Mouse (Mus musculus) kidney, embryonic 16.5 days (tissue): Measurements from ENCODE around the gene 1700017B05Rik. TPM values are rescaled to one million over a fixed set of nuclear protein-coding genes. Genes with fewer than 3 reads are reported as not detected.

Experiments used
- ATAC-seq: fragments of 200-750 bp; cut with Nextera tagmentation; 2 replicates; pipeline ENCODE4 v1.8.0; 2017; ENCODE audit warnings: moderate TSS enrichment; ENCODE audit not compliant: low FRiP score, low TSS enrichment
- H3K27ac ChIP-seq: fragments of 300-500 bp; sonication (generic); 2 replicates; pipeline ENCODE4 v1.5.1; 2014; ENCODE audit warnings: low read length
- H3K27me3 ChIP-seq: fragments of 300-500 bp; sonication (generic); 2 replicates; pipeline ENCODE4 v1.6.1; 2014; ENCODE audit warnings: low read length, control low read depth, mixed read lengths; ENCODE audit not compliant: insufficient read depth
- H3K36me3 ChIP-seq: fragments of 300-500 bp; sonication (generic); 2 replicates; pipeline ENCODE4 v1.6.1; 2014; ENCODE audit warnings: low read length, control low read depth, mixed read lengths; ENCODE audit not compliant: insufficient read depth
- H3K4me1 ChIP-seq: fragments of 300-500 bp; sonication (generic); 2 replicates; pipeline ENCODE4 v1.6.1; 2014; ENCODE audit warnings: low read length, control low read depth, mixed read lengths; ENCODE audit not compliant: insufficient read depth
- H3K4me2 ChIP-seq: fragments of 300-500 bp; sonication (generic); replicated peaks from 2 replicates; pipeline ENCODE4 v1.6.1; 2014; ENCODE audit warnings: low read depth, low read length
- H3K4me3 ChIP-seq: fragments of 300-500 bp; sonication (generic); 2 replicates; pipeline ENCODE4 v1.5.1; 2014; ENCODE audit warnings: mild to moderate bottlenecking, low read length
- H3K9ac ChIP-seq: fragments of 300-500 bp; sonication (generic); replicated peaks from 2 replicates; pipeline ENCODE4 v1.6.1; 2014; ENCODE audit warnings: low read length
- H3K9me3 ChIP-seq: fragments of 300-500 bp; sonication (generic); 2 replicates; pipeline ENCODE4 v1.6.1; 2016; ENCODE audit warnings: low read length, control low read depth
- WGBS: fragments of 180-500 bp; shearing (Covaris S2); extraction: QIAGEN DNeasy Blood & Tissue Kit; methylation state at CpG from one replicate; pipeline ENCODE4 v1.1.7; 2014; 5-methylcytosine and 5-hydroxymethylcytosine counted together
- polyA plus RNA-seq: library from polyadenylated mRNA; unstranded; fragments of >200 nt; fragmentation: Nextera tagmentation; extraction: Ambion mirVana; gene quantifications from 2 replicates; pipeline ENCODE4 v1.2.1, GENCODE M21; 2015

Gene 1700017B05Rik
- polyA plus RNA-seq, 1 experiment from 2014 or later = 23.0 TPM

DNA sequence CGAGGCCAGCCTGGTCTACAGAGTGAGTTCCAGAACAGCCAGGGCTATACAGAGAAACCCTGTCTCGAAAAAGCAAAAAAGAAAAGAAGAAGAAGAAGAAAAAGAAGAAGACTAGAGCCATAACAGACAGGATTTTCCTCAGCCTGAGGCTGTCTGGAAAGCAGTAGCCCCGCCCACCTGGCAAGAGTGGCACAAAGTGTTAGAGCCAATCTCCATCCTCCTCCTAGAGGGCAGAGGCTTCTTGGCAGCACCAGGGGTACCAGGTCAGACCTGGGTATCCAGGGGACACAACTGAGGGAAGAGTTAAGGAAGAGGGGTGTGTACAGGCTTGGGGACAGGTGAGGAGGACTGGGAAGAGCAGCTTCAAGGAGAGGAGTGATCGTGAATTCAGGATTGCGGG is 24.7 kb downstream of the 1700017B05Rik start:
- Histone ChIP-seq H3K27ac (no peak overlapping the region), H3K9ac (no peak overlapping the region), H3K9me3 (no peaks in the 10 kb centered on the region), H3K4me2 (no peak overlapping the region), H3K36me3 (no peaks in the 10 kb centered on the region), H3K27me3 (no peaks in the 10 kb centered on the region), H3K4me1 (no peaks in the 10 kb centered on the region), H3K4me3 (no peak overlapping the region)
- 86% methylated on average over 5 of the region's 5 CpGs for WGBS
- no peak for ATAC-seq

- H3K36me3 ChIP-seq = no peaks in the 10 kb centered on the region
- H3K27ac ChIP-seq = no peak within 1 kb of the TSS
- no peak within 1 kb of the TSS for H3K9ac ChIP-seq
- no peaks in the 10 kb centered on the region for H3K9me3 ChIP-seq
- 88% methylated on average over 2 of the region's 2 CpGs for WGBS
- no peak within 1 kb of the TSS for H3K4me3 ChIP-seq
- H3K4me2 ChIP-seq = no peak within 1 kb of the TSS
- H3K4me1 ChIP-seq = no peaks in the 10 kb centered on the region
- H3K27me3 ChIP-seq = no peaks in the 10 kb centered on the region
- ATAC-seq = no peak
Measured at GRCm38 (mm10) chr9:57236256-57236655, 26.2 kb downstream of the 1700017B05Rik start, which contains the start of gene Trcg1. TSS of gene Trcg1 (plus strand) at chr9:57236556.

- Histone ChIP-seq H3K27me3 (no peaks in the 10 kb centered on the region), H3K4me1 (peaks cover 13% of the 10 kb centered on the region), H3K27ac (no peak overlapping the region), H3K9ac (no peak overlapping the region), H3K4me3 (no peak overlapping the region), H3K36me3 (no peaks in the 10 kb centered on the region), H3K4me2 (no peak overlapping the region), H3K9me3 (no peaks in the 10 kb centered on the region)
- ATAC-seq = no peak
- whole genome bisulfite sequencing = 88% methylated on average over 3 of the region's 3 CpGs
Measured at GRCm38 (mm10) chr9:57233767-57234166, 28.6 kb downstream of the 1700017B05Rik start.

- Histone ChIP-seq H3K27ac (no peak overlapping the region), H3K36me3 (no peaks in the 10 kb centered on the region), H3K4me3 (no peak overlapping the region), H3K4me1 (peaks cover 13% of the 10 kb centered on the region), H3K27me3 (no peaks in the 10 kb centered on the region), H3K9me3 (no peaks in the 10 kb centered on the region), H3K4me2 (no peak overlapping the region), H3K9ac (no peak overlapping the region)
- WGBS = 72% methylated on average over 6 of the region's 6 CpGs
- ATAC-seq = no peak
Measured at GRCm38 (mm10) chr9:57233142-57233541, 29.3 kb downstream of the 1700017B05Rik start.

- no peak overlapping the region for H3K4me3 ChIP-seq
- no peaks in the 10 kb centered on the region for H3K36me3 ChIP-seq
- ATAC-seq = no peak
- no peaks in the 10 kb centered on the region for H3K9me3 ChIP-seq
- no peak overlapping the region for H3K27ac ChIP-seq
- H3K4me1 ChIP-seq = peaks cover 13% of the 10 kb centered on the region
- 87% methylated on average over 5 of the region's 5 CpGs for WGBS
- H3K4me2 ChIP-seq = no peak overlapping the region
- no peaks in the 10 kb centered on the region for H3K27me3 ChIP-seq
- H3K9ac ChIP-seq = no peak overlapping the region
Measured at GRCm38 (mm10) chr9:57232341-57232940, 30.0 kb downstream of the 1700017B05Rik start.

GRCm38 (mm10) chr9:57231536-57232255 is 30.7 kb downstream of the 1700017B05Rik start:
- no peak overlapping the region for H3K9ac ChIP-seq
- H3K27me3 ChIP-seq = no peaks in the 10 kb centered on the region
- no peak overlapping the region for H3K27ac ChIP-seq
- no peak overlapping the region for H3K4me2 ChIP-seq
- ATAC-seq = no peak
- no peak overlapping the region for H3K4me3 ChIP-seq
- H3K4me1 ChIP-seq = peaks cover 13% of the 10 kb centered on the region
- H3K36me3 ChIP-seq = no peaks in the 10 kb centered on the region
- WGBS = 78% methylated on average over 8 of the region's 8 CpGs
- H3K9me3 ChIP-seq = no peaks in the 10 kb centered on the region

DNA sequence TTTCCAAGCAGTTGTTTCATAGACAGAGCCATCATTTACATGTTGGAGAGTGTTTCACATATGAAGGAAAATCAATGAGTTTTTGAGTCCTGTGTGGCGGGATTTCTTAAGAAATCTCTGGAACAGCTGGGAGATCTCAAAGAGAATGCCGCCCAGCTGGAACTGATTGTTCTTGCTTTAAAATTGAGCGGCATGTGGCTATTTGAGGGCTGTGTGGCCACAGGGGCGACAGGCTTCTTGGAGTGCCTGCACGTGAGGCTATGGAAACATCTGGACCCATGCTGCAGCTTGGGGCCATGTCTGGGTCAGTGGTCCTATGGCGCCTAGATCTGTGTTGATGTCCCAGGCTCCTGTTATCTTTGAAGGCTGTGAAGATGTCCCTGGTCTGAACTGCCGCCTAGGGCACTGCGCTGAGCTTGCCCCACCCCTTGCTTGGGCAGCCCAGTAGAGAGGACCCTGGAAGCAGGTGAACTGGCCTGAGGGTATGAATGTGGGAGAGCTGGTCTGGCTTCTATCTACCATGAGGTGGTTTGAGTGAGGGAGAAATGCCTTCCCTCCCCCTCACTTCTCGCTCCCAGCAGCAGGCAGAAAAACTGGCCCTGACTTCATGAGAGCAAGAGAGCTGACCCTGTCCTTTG is 32.1 kb downstream of the 1700017B05Rik start:
- no peak overlapping the region for H3K4me3 ChIP-seq
- H3K27me3 ChIP-seq = no peaks in the 10 kb centered on the region
- H3K27ac ChIP-seq = peak overlapping the region; percentile 39
- H3K4me2 ChIP-seq = no peak overlapping the region
- peak; percentile 54; the same call in 1 of the 2 replicates for ATAC-seq
- no peak overlapping the region for H3K9ac ChIP-seq
- H3K4me1 ChIP-seq = peaks cover 13% of the 10 kb centered on the region
- 37% methylated on average over 9 of the region's 9 CpGs for WGBS
- H3K36me3 ChIP-seq = no peaks in the 10 kb centered on the region
- no peaks in the 10 kb centered on the region for H3K9me3 ChIP-seq

DNA sequence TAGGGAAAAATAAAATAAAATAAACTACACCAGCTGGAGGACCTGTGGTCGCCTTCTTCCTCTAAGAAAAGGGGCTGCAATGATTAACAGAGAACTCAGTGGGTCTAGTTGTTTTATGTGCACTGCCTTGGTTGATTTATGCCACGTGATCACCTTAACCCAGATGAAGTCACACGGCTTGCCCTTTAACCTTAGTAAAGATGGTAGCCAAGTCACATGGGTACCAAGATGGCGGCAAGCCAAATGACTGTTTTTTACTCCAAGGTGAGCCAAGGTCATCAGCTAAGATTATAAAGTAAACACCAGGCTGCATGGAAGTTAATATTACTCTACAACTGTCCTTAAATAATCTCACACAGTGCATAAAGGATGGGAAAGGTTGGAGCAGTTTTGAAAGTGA is 32.7 kb downstream of the 1700017B05Rik start:
- Histone ChIP-seq H3K27me3 (no peaks in the 10 kb centered on the region), H3K36me3 (no peaks in the 10 kb centered on the region), H3K27ac (peak overlapping the region; percentile 39; the same call in 1 of the 2 replicates), H3K9me3 (no peaks in the 10 kb centered on the region), H3K4me3 (no peak overlapping the region), H3K4me1 (peaks cover 13% of the 10 kb centered on the region), H3K9ac (no peak overlapping the region), H3K4me2 (no peak overlapping the region)
- ATAC-seq = no peak
- WGBS = 38% methylated on average over 4 of the region's 4 CpGs

GRCm38 (mm10) chr9:57228186-57228585 is 34.2 kb downstream of the 1700017B05Rik start:
- no peak for ATAC-seq
- no peak overlapping the region for H3K4me3 ChIP-seq
- no peaks in the 10 kb centered on the region for H3K36me3 ChIP-seq
- H3K27me3 ChIP-seq = no peaks in the 10 kb centered on the region
- no peak overlapping the region for H3K27ac ChIP-seq
- 67% methylated on average over 4 of the region's 4 CpGs for WGBS
- no peak overlapping the region for H3K4me2 ChIP-seq
- no peak overlapping the region for H3K9ac ChIP-seq
- peaks cover 13% of the 10 kb centered on the region for H3K4me1 ChIP-seq
- no peaks in the 10 kb centered on the region for H3K9me3 ChIP-seq

DNA sequence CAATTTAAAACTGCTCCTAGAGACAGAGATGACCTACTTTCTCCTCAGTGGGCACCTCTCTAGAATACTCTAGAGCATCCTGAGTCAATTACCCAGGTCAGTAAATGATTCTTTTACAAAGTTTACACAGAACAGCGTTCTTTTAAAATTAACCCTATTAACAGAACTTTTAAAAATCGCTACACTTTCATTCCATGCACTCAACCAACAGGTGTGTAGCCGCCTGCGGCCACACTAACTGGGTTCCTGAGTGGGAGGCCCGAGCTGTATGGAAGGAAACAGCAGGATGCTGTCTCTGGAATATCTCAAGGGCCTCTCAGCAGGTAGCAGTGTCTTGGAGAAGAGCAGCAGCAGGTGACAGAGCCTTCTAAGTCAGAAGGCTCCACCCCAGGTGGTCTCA is 35.2 kb downstream of the 1700017B05Rik start:
- WGBS = 61% methylated on average over 5 of the region's 5 CpGs
- H3K27me3 ChIP-seq = no peaks in the 10 kb centered on the region
- H3K9ac ChIP-seq = no peak overlapping the region
- no peaks in the 10 kb centered on the region for H3K9me3 ChIP-seq
- H3K4me2 ChIP-seq = no peak overlapping the region
- peak; percentile 59; the same call in 1 of the 2 replicates for ATAC-seq
- H3K36me3 ChIP-seq = no peaks in the 10 kb centered on the region
- H3K4me3 ChIP-seq = no peak overlapping the region
- H3K27ac ChIP-seq = no peak overlapping the region
- peaks cover 13% of the 10 kb centered on the region for H3K4me1 ChIP-seq
